Mouse (Mus musculus) heart, embryonic 15.5 days (tissue): ENCODE results near the gene Kcns3. TPM values are rescaled to one million over a fixed set of nuclear protein-coding genes. Genes with fewer than 3 reads are reported as not detected.
A peak's percentile ranks its signal among the peaks of the same experiment; 100 is the strongest.

ENCODE experiments used
- ATAC-seq: fragments of 200-750 bp; cut with Nextera tagmentation; replicated peaks from 2 replicates; pipeline ENCODE4 v1.8.0; 2017; ENCODE audit warnings: low read depth, moderate TSS enrichment; ENCODE audit not compliant: insufficient number of reproducible peaks, insufficient read depth, low FRiP score
- H3K27ac ChIP-seq: fragments of 300-500 bp; sonication (generic); 2 replicates; pipeline ENCODE4 v1.5.1; 2015; ENCODE audit warnings: mild to moderate bottlenecking, inconsistent platforms
- H3K27me3 ChIP-seq: fragments of 300-500 bp; sonication (generic); 2 replicates; pipeline ENCODE4 v1.6.1; 2015; ENCODE audit warnings: inconsistent platforms
- H3K36me3 ChIP-seq: fragments of 300-500 bp; sonication (generic); 2 replicates; pipeline ENCODE4 v1.6.1; 2015; ENCODE audit warnings: mild to moderate bottlenecking, inconsistent platforms
- H3K4me1 ChIP-seq: fragments of 300-500 bp; sonication (generic); replicated peaks from 2 replicates; pipeline ENCODE4 v1.6.1; 2015; ENCODE audit warnings: inconsistent platforms
- H3K4me2 ChIP-seq: fragments of 300-500 bp; sonication (generic); 2 replicates; pipeline ENCODE4 v1.6.1; 2015; ENCODE audit warnings: inconsistent platforms, mild to moderate bottlenecking, moderate library complexity
- H3K4me3 ChIP-seq: fragments of 300-500 bp; sonication (generic); 2 replicates; pipeline ENCODE4 v1.5.1; 2015; ENCODE audit warnings: mild to moderate bottlenecking, inconsistent platforms
- H3K9ac ChIP-seq: fragments of 300-500 bp; sonication (generic); 2 replicates; pipeline ENCODE4 v1.6.1; 2015; ENCODE audit warnings: mild to moderate bottlenecking, inconsistent platforms
- H3K9me3 ChIP-seq: fragments of 300-500 bp; sonication (generic); replicated peaks from 2 replicates; pipeline ENCODE4 v1.6.1; 2016; ENCODE audit warnings: inconsistent platforms
- WGBS: fragments of 180-500 bp; shearing (Covaris S2); methylation state at CpG from one replicate; pipeline ENCODE4 v1.1.7; 2015; ENCODE audit warnings: mixed read lengths; 5-methylcytosine and 5-hydroxymethylcytosine counted together
- polyA plus RNA-seq: library from polyadenylated mRNA; unstranded; fragments of >200 nt; fragmentation: Nextera tagmentation; extraction: Ambion mirVana; gene quantifications from 2 replicates; pipeline ENCODE4 v1.2.1, GENCODE M21; 2015

Gene Kcns3
- polyA plus RNA-seq, 1 experiment from 2014 or later, result 0.47 TPM

DNA sequence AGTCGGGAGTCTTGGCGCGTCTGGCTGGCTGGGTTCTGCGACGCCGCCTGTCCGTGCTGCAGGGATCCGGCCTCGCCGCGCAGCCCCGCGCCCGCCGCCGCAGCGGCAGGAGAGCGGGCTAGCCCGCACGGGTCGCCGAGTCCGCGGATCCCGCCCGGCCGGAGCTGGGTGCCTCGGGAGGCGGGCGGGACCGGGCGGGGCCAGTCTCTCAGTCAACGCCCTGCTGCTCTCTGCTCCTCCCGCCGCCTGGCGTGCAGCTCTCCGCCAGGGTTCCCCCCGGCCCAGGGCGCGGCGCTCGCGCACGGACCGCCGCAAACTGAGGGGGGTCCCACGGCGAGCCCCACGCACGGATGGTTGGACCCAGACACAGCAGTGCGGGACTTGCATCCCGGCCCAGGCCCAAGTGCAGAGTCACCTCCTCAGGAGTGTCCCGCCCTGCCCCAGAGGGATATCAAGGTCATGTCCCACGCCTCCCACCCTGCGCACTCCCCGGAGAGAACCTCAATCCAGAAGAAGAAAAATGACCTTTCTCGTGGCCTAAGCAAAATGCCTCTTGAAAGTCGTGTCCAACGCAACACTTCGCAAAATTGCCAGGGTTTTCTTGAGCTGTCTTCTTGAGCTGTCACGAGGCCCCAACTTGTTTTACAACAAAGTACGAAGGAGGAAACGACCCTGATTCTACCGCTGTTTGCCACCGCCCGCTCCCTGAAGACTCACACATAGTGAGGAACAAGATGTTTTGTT lies 492 bp downstream of the Kcns3 start:
- no peak overlapping the region for H3K27ac ChIP-seq
- WGBS, result under 1% methylated on average over 62 of the region's 66 CpGs
- peaks cover 55% of the 10 kb centered on the region for H3K27me3 ChIP-seq

DNA sequence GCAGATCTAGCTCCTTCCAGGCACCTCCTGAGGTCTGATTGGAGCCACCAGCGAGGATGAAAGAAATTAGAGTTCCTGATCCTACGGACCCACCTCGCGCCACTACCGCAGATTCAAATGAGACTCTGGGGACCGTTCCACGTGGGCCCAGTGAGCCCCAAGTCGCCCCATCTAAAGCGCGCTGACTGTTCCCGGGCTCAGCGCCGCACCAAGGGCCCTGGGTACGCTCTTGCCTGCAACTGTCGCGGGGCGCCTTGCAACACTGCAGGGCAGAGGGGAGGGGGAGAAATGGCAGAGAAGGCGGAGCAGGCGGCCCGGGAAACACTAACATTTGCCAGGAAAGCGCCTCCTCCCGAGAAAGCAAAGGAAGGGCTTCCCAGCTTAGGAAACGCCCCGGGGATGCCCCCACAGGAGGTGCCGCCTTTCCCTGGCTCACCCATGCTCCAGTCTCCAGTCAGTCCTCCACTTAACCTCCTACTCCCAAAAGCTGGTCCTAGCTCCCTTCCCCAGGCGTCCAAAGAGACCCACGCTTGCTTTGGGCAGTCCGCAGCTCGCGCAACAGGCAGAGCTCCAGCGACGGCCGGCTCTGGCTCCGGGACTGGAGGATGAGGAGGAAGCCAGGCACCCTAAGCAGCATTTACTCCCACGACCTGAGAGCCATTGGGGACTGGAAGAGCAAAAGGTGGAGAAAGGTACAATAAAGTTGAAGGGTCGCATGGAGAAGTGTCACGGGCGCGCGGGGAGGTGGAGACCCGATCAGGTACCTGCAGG lies 1.2 kb downstream of the Kcns3 start:
- Histone ChIP-seq H3K9me3 (no peaks in the 10 kb centered on the region), H3K4me1 (peaks cover 20% of the 10 kb centered on the region), H3K27ac (no peak overlapping the region), H3K27me3 (peaks cover 55% of the 10 kb centered on the region), H3K36me3 (no peaks in the 10 kb centered on the region), H3K9ac (peak overlapping the region; percentile 52), H3K4me2 (peak overlapping the region; percentile 99), H3K4me3 (peak overlapping the region; percentile 64)
- under 1% methylated on average over 41 of the region's 41 CpGs for WGBS
- 0 out of 2 replicates have a peak, but pooled peaks have one; percentile 14 for ATAC-seq

More for the DNA sequence above, 492 bp downstream of the Kcns3 start:
- H3K9me3 ChIP-seq, result no peaks in the 10 kb centered on the region
- peaks cover 20% of the 10 kb centered on the region for H3K4me1 ChIP-seq
- peak overlapping the region; percentile 52 for H3K9ac ChIP-seq
- peak overlapping the region; percentile 64 for H3K4me3 ChIP-seq
- peak; percentile 65 for ATAC-seq
- H3K4me2 ChIP-seq, result peak overlapping the region; percentile 99
- H3K36me3 ChIP-seq, result no peaks in the 10 kb centered on the region

DNA sequence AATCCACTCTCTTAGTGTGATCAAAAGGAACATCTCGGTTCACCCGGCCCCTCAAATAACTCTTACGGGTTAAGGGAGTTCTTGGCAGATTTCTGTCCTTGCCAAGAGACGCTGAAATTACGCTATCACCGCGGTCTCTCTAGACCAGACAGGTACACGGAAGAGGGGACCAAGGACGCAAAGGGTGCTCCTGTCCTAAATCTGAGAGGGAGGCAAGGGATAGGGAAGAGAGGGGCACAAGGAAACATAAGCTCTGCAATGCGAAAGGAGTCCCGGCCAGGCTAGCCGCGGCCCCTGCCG lies 1.8 kb downstream of the Kcns3 start:
- 2% methylated on average over 14 of the region's 14 CpGs for WGBS
- ATAC-seq, result 0 out of 2 replicates have a peak, but pooled peaks have one; percentile 31
- peak overlapping the region; percentile 52 for H3K9ac ChIP-seq

DNA sequence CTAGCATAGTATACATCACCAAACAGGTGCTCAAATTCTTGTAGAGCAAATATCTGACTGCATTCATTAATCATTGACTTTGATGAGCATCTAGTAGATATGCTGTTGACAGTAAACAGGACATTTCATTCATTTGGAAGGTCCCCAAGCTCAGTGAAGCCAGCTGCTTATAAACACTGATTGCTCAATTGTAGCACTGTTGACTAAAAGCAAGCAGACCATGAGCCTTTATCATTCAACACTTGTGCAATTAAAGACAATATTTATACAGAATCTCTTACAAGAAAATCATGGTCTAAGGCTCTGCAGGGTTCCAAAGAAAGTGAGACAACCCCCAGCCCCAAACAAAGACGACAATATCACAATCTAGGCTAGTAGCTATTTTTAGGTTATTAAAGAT lies 6.0 kb downstream of the Kcns3 start:
- ATAC-seq, result no peak
- no peak overlapping the region for H3K4me3 ChIP-seq
- peaks cover 9% of the 10 kb centered on the region for H3K4me1 ChIP-seq
- 46% methylated on average over 1 of the region's 1 CpGs for WGBS
- no peak overlapping the region for H3K4me2 ChIP-seq
- H3K27ac ChIP-seq, result no peak overlapping the region
- no peaks in the 10 kb centered on the region for H3K9me3 ChIP-seq
- no peaks in the 10 kb centered on the region for H3K36me3 ChIP-seq
- peaks cover 25% of the 10 kb centered on the region for H3K27me3 ChIP-seq
- no peak overlapping the region for H3K9ac ChIP-seq

More for the DNA sequence above, 1.8 kb downstream of the Kcns3 start:
- Histone ChIP-seq H3K9me3 (no peaks in the 10 kb centered on the region), H3K27ac (no peak overlapping the region), H3K36me3 (no peaks in the 10 kb centered on the region), H3K27me3 (peaks cover 55% of the 10 kb centered on the region), H3K4me3 (peak overlapping the region; percentile 64), H3K4me1 (peaks cover 20% of the 10 kb centered on the region), H3K4me2 (peak overlapping the region; percentile 99)

DNA sequence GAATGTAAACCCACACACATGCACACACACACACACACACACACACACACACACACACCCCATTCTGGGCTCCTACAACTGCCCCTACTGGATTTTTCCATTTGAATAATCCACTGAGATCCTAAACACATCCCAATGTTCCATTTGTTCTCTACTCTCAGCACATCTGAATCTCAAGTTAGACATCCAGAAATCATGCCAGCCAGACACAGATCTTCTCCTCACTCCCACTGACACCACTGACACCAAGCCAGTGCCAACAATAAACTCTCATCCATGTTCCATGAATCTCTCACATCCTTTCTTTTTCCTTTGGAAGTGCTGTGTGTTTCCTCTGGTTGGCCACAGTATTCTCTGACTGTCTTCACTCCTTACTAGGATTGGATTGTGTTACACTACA lies 18.4 kb downstream of the Kcns3 start:
- no peak overlapping the region for H3K9ac ChIP-seq
- no peak for ATAC-seq
- no peaks in the 10 kb centered on the region for H3K4me1 ChIP-seq
- H3K27ac ChIP-seq, result no peak overlapping the region
- no peaks in the 10 kb centered on the region for H3K36me3 ChIP-seq
- H3K27me3 ChIP-seq, result no peaks in the 10 kb centered on the region
- no peaks in the 10 kb centered on the region for H3K9me3 ChIP-seq
- H3K4me3 ChIP-seq, result no peak overlapping the region
- H3K4me2 ChIP-seq, result no peak overlapping the region

DNA sequence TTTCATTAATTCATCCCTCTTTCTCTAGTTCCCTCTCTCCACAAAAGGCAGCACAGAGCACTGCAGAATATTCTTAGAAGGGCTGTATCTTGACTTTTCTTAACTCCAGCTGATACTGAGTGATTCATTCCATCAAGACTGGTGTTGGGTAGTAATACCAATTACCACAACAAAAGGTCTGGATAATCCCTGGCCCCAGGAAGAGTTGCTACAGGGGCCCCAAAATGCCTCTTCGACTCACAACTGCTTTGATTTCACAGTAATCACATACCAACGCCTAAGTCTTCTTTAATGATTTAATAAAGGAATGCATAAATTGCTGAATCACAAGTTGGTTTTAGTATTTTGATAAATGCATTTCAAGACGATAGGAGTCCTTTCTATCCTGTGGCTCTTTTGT lies 21.7 kb downstream of the Kcns3 start:
- H3K9me3 ChIP-seq, result no peaks in the 10 kb centered on the region
- H3K27me3 ChIP-seq, result no peaks in the 10 kb centered on the region
- WGBS, result 53% methylated on average over 3 of the region's 3 CpGs
- H3K9ac ChIP-seq, result no peak overlapping the region
- H3K4me2 ChIP-seq, result no peak overlapping the region
- no peak overlapping the region for H3K27ac ChIP-seq
- H3K4me1 ChIP-seq, result no peaks in the 10 kb centered on the region
- ATAC-seq, result no peak
- no peak overlapping the region for H3K4me3 ChIP-seq
- no peaks in the 10 kb centered on the region for H3K36me3 ChIP-seq

DNA sequence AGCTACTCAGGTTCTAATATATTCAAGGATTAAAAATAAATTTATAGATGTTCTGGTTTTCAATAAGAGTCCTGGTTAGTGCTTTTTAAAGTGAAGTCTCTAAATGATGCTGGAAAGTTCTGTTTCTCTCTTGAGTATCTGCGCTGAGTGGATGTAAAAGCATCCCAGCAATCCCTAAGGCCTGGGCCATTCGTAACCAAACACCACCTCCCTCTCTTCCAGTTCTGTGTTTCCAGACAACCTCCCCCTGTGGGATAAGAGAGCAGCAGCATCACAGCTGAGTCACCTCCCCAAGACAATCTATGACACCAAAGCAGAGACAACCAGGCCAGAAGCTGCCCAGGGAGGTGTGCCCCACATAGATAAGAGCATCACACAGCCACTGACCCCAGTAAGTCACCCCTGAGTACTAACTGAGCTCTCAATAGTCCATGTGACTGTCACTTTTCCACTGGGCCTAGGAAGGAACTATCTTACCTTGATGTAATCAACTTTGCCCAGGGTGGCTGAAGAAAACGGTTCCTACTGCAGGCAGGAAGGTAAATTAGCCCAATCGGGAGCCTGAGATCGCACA lies 24.6 kb downstream of the Kcns3 start:
- ATAC-seq, result no peak
- Histone ChIP-seq H3K36me3 (no peaks in the 10 kb centered on the region), H3K4me2 (no peak overlapping the region), H3K9ac (no peak overlapping the region), H3K4me1 (no peaks in the 10 kb centered on the region), H3K4me3 (no peak overlapping the region), H3K27ac (no peak overlapping the region), H3K9me3 (no peaks in the 10 kb centered on the region), H3K27me3 (no peaks in the 10 kb centered on the region)
- WGBS, result 38% methylated on average over 5 of the region's 5 CpGs

DNA sequence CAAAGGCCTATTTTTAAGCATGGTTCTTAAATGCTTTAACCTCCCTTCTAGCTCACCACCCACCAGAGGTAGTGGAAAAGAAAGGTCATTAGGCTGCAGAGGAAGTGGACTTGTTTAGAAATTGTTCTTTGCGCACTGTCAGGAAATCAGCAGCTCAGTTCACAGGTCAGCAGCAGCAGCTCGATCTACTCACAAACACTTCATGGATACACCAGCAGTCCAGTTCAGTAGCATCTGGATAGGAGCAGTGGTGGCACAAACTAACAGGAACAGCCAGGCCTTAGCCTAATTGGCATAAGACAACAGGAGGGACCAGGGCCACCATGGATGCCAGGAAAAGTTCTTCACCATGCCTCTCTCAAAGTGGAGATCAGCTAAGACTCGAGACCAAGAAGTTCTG lies 49.3 kb downstream of the Kcns3 start:
- ATAC-seq, result no peak
- H3K36me3 ChIP-seq, result no peaks in the 10 kb centered on the region
- H3K4me1 ChIP-seq, result no peaks in the 10 kb centered on the region
- no peaks in the 10 kb centered on the region for H3K9me3 ChIP-seq
- no peak overlapping the region for H3K4me2 ChIP-seq
- no peak overlapping the region for H3K4me3 ChIP-seq
- H3K27me3 ChIP-seq, result no peaks in the 10 kb centered on the region
- H3K27ac ChIP-seq, result no peak overlapping the region
- WGBS, result 68% methylated on average over 3 of the region's 3 CpGs
- H3K9ac ChIP-seq, result no peak overlapping the region

DNA sequence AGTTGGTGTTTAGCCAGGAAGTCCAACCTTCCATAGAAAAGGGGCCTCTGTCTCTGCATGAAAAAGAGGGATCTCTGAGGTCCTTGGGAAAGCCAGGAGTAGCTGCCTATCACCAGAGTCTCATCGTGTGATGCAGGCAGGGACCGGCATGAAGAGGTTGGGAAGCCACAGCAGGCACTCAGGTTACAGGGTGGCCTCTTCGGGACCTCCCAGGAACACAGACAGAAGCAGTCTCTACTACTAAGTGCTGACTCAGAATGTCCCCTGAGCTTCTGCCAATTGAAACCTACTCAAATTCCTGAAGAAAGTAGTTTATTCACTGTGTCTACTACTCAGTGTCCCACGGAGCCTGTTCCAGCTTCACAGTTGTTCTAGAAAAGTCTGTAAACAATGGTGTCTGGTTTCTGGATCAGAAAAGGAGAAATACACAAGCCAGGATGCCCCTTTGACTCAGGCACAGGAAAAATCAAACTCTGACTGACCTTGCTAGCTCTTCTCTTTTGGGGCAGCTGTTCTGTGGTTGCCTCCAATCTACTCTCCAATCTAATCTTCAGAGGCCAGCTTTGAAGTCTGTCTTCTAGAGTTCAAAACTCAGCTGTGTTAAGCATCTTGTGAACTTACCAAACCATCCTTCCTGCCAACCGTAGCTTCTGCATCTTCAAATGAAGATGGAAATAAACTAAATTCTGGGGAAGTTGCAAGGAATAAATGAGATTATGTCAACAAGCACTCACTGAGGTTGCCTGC lies 62.1 kb downstream of the Kcns3 start:
- no peaks in the 10 kb centered on the region for H3K4me1 ChIP-seq
- no peak overlapping the region for H3K4me3 ChIP-seq
- H3K4me2 ChIP-seq, result no peak overlapping the region
- H3K36me3 ChIP-seq, result no peaks in the 10 kb centered on the region
- H3K9me3 ChIP-seq, result no peaks in the 10 kb centered on the region
- no peak overlapping the region for H3K27ac ChIP-seq
- ATAC-seq, result no peak
- no peak overlapping the region for H3K9ac ChIP-seq
- WGBS, result 44% methylated on average over 5 of the region's 5 CpGs
- no peaks in the 10 kb centered on the region for H3K27me3 ChIP-seq

DNA sequence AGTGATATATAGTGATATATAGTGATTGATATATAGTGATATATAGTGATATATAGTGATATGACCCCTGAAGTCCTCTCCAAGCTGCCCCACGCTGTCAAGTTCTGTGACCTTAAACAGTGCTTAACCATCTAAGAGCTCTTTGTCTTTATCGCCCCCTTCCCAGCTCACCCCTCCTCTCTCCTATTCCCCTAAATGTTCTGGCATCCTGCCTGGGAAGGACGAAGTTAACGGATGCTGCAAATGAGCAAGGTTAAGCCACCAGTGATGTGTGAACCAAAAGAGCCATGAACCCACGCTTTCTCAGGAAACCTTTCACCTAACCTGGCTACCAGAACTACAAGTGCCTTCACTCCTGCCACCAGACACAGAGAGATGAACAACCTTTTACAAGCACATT lies 64.0 kb downstream of the Kcns3 start:
- H3K4me3 ChIP-seq, result no peak overlapping the region
- no peak overlapping the region for H3K27ac ChIP-seq
- H3K27me3 ChIP-seq, result no peaks in the 10 kb centered on the region
- no peaks in the 10 kb centered on the region for H3K4me1 ChIP-seq
- no peaks in the 10 kb centered on the region for H3K9me3 ChIP-seq
- no peak for ATAC-seq
- H3K9ac ChIP-seq, result no peak overlapping the region
- H3K36me3 ChIP-seq, result no peaks in the 10 kb centered on the region
- 47% methylated on average over 5 of the region's 5 CpGs for WGBS
- no peak overlapping the region for H3K4me2 ChIP-seq

DNA sequence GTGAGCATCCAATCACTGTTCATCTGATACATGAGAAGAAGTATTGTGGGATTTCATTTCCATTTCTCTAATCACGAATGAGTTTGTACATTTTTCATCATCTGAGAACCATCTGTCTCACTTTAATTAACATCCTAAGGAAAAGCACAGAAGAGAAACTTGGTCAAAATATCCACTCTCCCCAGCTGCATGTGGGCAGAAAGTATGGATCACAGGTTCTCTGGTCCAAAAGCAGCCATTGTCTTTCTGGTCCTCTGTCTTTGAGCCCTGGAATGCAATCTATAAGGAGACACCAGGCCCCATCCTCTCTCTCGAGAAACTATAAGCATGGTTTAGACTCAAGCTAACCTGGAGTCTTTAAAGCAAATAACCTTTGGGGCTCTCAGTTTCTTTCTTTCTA lies 79.8 kb downstream of the Kcns3 start:
- H3K4me2 ChIP-seq, result no peak overlapping the region
- no peaks in the 10 kb centered on the region for H3K9me3 ChIP-seq
- H3K4me1 ChIP-seq, result no peaks in the 10 kb centered on the region
- H3K4me3 ChIP-seq, result no peak overlapping the region
- H3K36me3 ChIP-seq, result no peaks in the 10 kb centered on the region
- ATAC-seq, result no peak
- H3K27ac ChIP-seq, result no peak overlapping the region
- no peak overlapping the region for H3K9ac ChIP-seq
- WGBS, result 74% methylated on average over 2 of the region's 2 CpGs
- H3K27me3 ChIP-seq, result no peaks in the 10 kb centered on the region
